Mouse (Mus musculus) fat pad, adult 2 months (tissue): ENCODE data around the gene Tmem86a.
"Not testable (repeated sequence)": the region's sequence is repeated elsewhere in the genome, so short reads cannot be mapped to it uniquely, and the experiment has no call there.

Source experiments
- DNase-seq: peaks from one replicate; pipeline ENCODE4 v3.0.0-alpha.2; 2011; ENCODE audit warnings: low read depth, low spot score; ENCODE audit errors: extremely low read depth

The Tmem86a gene

DNA sequence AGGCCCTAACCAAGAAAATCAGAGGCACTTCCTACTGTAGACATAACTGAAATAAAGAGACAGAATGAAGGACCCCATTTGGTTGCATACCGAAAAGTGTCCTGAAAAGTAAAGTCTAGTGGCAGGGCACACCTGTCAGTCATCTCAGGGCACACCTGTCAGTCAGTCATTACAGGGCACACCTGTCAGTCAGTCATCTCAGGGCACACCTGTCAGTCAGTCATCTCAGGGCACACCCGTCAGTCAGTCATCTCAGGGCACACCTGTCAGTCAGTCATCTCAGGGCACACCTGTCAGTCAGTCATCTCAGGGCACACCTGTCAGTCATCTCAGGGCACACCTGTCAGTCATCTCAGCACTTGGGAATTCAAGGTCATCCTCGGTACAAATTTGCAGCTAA is 23.5 kb upstream of the Tmem86a start:
- DNase-seq: not testable (repeated sequence)

DNA sequence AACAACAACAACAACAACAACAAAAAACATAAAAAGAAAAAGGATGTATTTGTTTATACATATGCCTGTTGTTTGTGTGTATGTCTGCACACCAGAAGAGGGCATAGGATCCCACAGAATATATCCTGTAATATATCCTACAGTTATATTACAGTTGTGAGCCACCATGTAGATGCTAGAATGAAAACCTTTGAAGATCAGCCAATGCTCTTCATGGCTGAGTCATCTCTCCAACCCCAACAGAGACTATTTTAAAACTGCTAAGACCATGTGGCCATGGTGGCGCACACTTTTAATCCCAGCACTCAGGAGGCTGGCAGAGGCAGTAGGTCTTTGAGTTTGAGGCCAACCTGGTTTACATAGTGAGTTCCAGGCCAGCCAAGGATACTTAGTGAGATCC is 22.9 kb upstream of the Tmem86a start:
- no peak for DNase-seq

DNA sequence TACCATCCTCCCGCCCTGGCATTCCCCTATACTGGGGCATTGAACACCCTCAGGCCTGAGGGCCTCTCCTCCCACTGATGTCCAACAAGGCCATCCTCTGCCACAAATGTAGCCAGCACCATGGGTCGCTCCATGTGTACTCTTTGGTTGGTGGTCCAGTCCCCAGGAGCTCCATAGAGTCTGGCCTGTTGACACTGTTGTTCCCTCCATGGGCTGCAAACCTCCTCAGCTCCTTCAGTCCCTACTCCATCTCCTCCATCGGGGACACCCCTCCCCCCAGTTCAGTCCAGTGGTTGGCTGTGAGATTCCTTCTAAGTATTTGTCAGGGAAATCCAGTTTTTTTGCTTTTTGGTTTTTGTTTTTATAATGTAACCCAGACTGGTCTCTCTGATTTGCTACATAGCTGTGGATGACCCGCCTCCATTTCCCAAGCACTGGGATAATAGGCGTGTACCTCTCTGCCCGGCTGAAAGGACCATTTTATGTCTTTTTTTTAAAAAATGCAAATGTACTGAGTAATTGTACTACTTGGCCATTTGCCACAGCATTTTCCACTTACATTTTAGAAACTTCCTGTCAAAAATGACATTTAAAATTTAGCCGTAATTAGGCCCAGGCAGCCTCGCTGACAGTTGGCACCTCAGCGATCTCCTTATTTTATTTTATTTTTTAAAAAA is 19.7 kb upstream of the Tmem86a start:
- DNase-seq: no peak

DNA sequence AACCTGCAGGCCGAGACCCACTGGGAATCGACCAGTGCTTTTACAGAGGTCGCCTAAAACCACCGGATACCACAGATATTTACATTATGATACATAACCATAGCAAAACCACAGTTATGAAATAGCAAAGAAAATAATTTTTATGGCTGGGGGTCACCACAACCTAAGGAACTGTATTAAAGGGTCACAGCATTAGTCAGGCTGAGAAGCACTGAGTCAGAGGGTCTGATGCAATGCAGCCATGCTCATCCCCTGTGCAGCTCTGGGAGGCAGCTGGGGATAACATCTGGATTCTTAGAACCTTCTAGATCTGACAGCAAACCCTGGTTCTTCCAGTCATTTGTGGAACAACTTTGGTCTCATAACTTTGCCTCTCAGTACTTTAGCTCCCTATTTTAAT is 19.0 kb upstream of the Tmem86a start:
- DNase-seq: no peak

DNA sequence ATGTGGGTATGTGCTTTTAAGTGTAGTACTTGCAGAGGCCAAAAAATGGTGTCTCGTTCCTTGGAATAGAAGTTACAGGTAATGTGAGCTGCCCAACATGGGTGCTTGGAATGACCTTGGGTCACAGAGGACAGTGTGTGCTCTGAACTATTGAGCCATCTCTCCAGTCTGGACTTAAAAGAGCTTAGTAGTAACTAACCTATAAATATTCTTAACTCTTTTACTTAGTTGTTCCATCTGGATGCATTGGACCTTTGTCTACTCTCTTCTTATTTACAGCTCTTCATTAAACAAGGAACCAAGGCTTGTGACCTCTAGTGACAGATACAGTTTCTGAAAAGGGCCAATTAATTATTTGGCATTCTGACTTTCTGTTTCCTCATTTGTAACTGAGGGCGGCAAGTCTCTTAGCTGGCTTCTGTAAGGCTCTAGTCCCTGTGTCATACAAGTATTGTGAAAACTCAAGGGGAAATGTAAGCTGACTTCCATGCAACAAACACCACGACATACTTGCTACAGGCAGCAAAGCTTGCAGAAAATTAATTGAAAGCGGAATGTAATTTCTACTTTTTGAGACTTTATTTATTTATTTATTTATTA is 15.5 kb upstream of the Tmem86a start:
- no peak for DNase-seq

DNA sequence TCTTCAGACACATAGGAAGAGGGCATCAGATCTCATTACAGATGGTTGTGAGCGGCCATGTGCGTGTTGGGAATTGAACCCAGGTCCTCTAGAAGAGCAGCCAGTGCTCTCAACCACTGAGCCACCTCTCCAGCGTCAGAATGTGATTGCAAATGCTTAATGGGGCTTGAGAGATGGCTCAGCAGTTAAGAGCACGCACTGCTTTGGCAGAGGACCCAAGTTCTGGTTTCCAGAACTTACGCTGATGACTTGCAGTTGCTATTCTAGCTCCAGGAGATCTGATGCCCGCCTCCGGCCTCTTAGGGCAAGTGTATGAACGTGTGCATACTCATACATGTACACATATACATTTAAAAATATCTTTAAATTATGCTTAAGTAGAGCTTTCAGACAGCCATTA is 15.0 kb upstream of the Tmem86a start:
- DNase-seq: no peak

DNA sequence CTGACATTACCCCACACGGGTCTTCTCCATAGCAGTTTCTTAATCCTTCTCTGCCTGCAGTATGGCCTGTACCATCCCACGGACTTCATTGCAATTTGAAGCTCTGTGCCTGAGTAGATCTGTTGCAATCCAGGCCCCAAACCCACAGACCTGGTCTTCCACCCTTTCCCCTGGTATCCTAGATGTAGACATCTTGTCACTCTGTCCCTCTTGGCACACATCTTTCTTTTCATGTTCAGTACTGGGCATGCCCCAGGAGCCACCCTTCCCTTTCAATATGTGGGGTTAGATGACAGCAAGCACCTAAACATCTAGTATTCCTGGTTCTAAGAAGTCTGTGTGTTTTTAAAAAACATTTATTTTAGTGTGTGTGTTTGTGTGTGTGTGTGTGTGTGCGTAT is 8.7 kb upstream of the Tmem86a start:
- DNase-seq: peak; percentile 39

DNA sequence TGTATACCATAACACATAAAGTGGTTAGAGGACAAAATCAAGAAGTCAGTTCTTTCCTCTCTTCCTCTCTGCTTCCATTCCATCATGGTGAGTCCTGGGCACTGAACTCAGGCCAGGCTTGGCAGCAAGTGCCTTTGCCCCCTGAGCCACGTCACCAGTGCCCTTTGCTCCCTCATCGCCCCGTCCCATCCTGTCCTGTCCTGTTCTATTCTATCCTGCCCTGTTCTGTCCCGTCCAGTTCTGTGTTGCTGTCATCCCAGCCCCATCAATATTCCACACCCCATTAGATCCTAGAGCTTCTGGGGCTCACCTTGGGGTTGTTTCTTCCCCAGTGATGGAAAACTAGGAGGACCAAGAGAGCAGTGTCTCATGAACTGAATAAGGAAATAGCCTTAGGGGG is 8.3 kb upstream of the Tmem86a start:
- DNase-seq: no peak

DNA sequence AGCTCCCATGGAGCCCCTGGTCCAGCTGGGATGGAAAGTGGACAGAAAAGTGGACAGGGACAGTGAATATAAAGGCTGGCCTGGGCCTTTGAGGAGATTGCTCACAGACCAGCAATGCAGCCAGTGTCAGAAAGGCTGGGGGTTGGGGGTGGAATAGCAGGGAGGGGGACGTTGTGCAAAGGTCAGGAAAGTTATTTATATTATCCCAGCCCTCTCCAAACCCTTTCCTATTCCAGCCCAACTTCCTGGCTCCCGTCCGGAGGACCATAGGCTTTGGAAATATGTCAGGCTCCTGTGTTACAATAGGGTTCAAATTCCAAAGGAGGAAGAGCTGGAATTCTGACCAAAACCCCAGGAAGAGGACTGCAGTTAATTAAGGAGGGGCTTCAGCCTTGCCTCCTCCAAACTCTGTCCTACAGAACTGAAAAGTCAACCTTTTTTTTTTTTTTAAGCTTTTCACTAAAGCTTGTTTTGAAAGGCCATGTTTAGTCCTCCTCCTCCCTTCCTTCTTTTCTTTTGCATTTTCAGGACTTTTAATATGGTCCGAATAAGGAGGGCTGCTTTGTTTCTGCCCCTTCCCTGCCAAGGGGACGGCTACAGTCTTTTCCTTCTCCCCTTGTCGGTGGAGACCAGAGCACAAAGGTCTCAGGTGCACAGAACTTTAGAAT is 7.4 kb upstream of the Tmem86a start:
- DNase-seq: no peak

DNA sequence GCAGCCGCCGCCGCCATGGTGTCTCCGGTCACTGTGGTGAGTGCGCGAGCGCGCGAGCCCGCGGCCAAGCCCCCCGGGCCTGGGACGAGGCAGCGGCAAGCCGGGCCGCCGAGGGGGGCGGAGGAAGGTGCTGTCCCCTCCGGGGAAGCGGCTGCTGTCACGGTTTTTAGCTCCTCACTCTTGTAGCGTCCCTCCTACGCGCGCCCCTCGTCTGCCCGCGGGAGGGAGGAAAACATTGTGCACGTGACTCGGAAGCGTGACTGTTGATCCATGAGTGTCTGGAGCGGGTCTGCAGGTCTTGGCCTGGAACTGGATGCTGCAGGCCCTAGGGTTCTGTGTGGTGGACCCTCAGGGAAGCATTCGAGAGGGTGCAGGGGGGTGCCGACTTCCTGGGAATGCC is 365 bp downstream of the Tmem86a start:
- DNase-seq: no peak

DNA sequence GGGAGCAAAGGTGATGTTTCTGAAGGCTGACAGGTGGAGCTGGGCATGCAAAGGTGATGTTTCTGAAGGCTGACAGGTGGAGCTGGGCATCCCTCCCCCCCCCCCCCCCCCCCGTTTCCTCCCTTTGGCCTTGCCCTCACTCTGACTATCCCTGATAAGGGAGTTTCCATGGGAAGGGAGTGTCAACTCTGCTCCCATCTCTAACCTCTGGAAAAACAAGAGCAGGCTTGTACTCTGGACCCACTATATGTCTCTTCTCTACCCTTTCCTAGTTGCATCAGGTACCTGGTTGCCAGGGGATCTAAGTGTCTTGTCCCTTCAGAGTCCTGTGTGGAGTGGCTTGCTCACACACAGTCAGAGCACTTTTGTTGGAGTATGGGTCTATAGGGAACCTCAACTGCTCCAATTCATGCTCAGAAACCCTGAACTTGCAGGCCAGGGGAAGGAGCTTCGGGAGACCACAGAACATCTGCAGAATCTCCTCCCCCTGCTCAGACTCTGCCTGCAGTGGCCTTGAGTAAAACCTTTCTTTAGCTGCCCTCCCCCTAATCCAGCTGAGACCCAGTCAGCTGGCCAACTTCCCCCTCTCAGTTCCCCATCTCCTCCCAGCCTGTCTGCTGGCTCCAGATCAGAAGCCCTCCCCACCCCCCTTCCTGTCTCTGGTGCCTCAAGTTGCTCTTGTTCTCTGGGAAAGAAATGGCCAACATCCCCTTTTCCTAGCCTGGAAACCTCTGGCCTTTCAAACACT is 1.2 kb downstream of the Tmem86a start:
- DNase-seq: no peak

DNA sequence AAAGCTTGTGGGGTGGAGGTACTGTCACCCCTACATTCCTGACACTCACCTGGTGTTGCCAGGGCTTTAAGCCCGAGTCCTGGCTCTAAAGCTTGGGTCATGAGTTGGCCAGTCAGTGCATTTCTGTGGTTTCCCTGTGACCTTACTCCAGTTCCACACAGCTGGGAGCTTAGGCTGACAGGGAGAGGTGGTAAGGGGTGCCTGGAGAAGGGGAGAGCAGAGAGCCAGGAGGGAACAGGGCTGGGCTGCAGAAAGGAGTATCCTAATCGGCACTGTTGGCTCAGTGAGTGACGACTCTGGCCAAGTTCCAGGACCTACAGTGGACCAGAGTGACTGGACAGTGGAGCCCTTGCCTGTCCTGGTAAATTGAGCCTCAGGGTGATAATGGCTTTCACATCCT is 1.9 kb downstream of the Tmem86a start:
- no peak for DNase-seq

DNA sequence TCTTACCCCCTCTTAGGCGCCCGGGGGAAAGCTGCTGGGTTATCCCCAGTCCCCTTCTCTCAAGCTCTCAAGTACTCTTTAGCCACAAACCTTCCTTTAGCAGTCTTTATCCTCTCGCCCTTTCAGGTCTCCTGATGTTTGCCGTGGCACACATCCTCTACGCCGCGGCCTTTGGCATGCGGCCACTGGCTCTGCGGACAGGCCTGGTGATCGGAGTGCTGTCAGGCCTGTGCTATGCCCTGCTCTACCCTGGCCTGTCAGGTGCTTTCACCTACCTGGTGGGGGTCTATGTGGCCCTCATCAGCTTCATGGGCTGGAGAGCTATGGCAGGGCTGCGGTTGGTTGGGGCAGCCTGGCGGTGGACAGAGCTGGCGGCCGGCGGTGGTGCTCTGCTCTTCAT is 2.9 kb downstream of the Tmem86a start:
- no peak for DNase-seq

DNA sequence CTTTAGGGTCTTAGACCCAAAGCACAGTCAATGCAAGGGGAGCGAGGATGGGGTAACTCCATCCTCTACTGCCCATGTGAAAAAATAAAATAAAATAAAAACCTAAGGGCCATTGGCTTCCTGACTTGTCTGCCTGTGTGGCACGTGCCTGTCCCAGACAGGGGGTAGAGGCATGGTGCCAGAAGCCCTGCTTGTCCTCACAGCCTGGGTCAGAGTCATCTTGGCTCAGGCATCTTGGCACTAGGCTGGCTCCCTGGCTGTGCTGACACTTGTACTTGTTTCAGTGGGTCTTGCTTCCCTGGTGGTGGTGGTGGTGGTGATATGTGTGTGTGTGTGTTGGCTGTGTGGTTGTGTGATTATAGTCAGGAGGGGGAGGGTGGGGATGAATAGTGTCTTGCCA is 4.3 kb downstream of the Tmem86a start:
- DNase-seq: no peak

DNA sequence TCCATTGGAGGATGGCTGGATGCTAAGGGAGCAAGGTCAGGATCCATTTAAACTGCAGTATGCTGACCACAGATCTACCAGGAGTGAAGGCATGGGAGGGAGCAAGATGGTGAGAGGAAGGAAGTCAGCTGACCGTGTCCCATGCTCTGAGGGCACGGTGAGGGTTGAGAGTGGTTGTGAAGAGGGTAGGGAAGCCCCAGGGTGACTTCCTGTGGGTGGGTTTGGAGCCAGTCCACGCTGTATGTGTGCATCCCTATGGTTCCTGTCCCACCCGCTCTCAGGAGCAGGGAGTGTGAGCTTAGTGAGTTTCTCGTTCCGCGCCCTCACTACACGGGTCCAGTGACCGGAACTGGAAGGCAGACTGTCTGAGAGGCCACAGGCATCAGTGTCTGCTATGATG is 5.3 kb downstream of the Tmem86a start:
- DNase-seq: no peak

DNA sequence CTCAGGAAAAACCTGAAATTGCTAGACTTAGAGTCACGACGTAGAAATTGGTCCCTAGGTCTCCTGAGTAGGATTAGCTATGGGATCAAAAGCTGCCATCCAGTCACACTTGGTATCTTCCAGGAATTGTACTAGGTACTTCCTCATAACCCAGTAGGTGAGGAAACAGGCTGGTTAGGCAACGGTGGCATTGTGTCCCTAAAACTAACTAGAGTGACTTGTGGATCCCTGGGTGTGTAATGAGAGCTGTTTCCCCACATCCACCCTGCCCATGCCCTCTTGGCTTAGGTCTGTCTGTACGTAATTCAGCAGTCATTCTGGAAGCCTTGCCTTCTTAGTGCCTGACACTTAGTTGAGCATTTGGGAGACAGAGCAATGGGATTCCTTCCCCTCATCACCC is 5.9 kb downstream of the Tmem86a start:
- DNase-seq: no peak

DNA sequence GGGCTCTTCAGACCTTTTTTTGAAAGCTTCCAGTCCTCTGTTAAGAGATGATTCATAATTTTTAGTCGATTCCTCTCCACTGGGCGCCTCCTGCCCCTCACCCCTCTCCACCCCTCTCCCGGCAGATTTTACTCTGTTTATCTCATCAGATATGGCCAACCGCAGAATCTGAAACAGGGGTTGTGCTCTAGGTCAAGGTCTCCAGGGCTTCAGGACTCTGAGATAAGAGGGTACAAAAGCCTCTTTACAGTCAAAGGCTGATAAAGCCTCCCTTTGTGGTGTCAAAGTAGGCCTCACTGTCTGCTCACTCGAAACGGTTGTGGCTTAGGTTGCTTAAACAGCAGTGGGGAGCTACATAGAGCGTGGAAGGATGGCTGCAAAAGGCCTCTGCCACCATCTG is 8.9 kb downstream of the Tmem86a start:
- DNase-seq: no peak

DNA sequence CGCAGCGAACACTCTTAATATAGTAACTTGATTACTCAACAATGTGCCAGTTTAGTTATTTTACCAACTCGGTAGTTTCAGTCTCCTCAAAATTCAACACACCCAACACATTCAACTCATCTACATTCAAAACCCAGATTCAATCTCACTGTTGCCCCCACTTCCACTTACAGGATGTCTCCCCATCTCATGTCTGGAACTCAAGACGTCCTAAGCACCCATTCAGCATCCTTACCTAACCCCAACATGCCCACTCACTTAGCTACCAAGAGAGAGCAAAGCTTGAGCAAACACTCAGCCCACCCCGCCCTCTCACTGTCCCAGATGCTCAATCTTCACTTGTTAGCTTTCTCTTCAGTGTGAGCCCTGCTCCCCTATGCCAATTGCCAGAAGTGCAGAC is 11.2 kb downstream of the Tmem86a start:
- no peak for DNase-seq

DNA sequence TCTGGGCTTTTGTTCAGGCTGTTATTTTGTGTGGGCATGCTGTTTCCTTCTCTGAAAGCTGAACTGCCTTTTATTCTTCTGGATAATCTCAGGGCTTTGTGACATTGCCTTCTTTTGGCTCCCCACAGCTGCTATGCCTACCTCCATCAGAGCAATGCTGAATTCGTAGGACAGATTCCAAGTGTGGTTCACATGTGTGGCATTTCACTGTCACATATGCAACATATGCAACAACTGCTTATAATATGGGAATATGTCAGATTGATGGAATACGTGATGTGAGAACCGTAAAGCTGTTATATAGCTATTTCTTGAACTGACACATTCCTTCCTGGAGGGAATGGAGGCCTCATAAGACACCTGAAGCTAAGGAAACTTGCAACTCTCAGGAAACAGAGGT is 16.5 kb downstream of the Tmem86a start:
- no peak for DNase-seq

DNA sequence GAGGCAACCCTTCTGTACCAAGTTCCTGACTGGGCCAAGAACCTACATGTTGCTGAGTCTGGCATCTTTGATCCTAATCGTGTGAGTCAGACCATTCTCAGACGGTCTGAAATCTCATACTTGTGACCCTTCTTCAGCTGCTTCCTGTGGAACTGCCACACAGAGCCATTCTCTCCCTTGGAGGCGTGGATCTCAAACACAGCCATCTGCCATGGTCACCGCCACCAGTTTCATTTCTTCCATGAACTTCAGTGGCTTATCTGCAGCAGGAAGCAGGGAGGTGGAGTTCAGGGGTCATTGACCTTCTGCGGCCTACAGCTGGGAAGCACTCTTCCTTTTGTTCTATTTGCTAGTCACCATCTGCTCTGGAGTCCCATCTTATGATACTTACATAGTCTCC is 17.5 kb downstream of the Tmem86a start:
- DNase-seq: no peak

DNA sequence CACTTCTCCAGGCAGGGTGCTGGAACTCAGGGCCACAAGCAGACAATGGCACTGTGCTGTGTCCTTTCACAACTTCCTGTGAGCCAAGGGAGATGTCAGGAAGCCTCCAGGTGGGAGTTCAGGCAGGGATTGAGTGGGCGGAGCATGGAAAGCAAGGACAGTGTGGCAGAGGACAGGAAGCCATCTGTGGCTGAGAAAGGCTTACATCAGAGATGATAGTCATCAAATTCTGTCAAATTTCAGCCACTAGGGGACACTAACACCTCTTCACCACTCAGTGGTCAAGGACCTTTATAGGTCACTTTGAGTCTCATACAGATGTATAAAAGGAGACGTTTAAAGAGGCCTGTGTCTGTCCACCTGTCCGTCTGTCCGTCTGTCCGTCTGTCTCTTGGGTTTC is 22.1 kb downstream of the Tmem86a start:
- DNase-seq: no peak
